Mouse (Mus musculus) kidney, adult 2 months (tissue): ENCODE measurements at regions not wholly inside any gene's neighbourhood (a gene's known extent, or its start where the extent isn't known, plus 50 kb on each side); places are given as distances from the start of the nearest gene placed in this dataset.

Experiments used
- CTCF ChIP-seq: fragments of 200-500 bp; conservative IDR thresholded peaks from 2 replicates; pipeline ENCODE4 v1.5.1; 2011; ENCODE audit warnings: low read depth, mild to moderate bottlenecking, control low read depth, low read length, moderate library complexity, mixed read lengths; ENCODE audit not compliant: insufficient read depth, insufficient read length
- POLR2A ChIP-seq: fragments of 200-500 bp; IDR thresholded peaks from one replicate; pipeline ENCODE4 v1.6.1; 2011; ENCODE audit warnings: low read depth, low read length, control low read depth

DNA sequence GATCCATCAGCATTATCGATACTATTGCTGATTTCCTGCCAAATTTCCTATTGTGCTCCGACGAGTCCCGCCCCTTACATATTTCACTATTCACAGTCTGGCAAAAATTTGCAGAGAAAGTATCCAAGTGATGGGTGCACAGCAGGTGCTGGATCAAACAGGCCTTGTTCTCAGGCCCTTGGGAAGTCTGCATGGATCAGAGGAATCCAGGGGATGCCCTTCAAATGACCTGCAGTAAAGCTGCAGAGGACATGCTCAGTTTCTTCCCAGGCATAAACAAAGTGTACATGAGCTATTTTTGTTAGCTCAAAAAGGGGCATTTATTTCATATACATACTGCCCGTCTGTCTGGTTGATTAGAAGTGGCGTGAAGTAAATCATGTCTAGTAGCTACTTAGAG lies 194.2 kb upstream of the Zic1 start:
- TF ChIP-seq POLR2A (no peak), CTCF (no peak)
